Mouse (Mus musculus) olfactory bulb, adult 2 months (tissue): ENCODE measurements around the gene Slc5a2. TPM values are rescaled to one million over a fixed set of nuclear protein-coding genes. Genes with fewer than 3 reads are reported as not detected.

ENCODE experiments used
- H3K27ac ChIP-seq: fragments of 200-500 bp; 2 replicates; pipeline ENCODE4 v1.5.1; 2012; ENCODE audit warnings: low read depth, low read length; ENCODE audit not compliant: insufficient read depth
- H3K4me1 ChIP-seq: fragments of 200-500 bp; 2 replicates; pipeline ENCODE4 v1.6.1; 2012; ENCODE audit warnings: low read length; ENCODE audit not compliant: control insufficient read depth, insufficient read depth
- H3K4me3 ChIP-seq: fragments of 200-500 bp; 2 replicates; pipeline ENCODE4 v1.5.1; 2012; ENCODE audit warnings: mild to moderate bottlenecking, low read depth, low read length, moderate library complexity; ENCODE audit not compliant: insufficient read depth
- CTCF ChIP-seq: fragments of 200-500 bp; IDR thresholded peaks from 2 replicates; pipeline ENCODE4 v1.5.1; 2012; ENCODE audit warnings: low read depth, mild to moderate bottlenecking, low read length, moderate library complexity; ENCODE audit not compliant: insufficient read depth
- POLR2A ChIP-seq: fragments of 200-500 bp; IDR thresholded peaks from 2 replicates; pipeline ENCODE4 v1.6.1; 2012; ENCODE audit warnings: mild to moderate bottlenecking, low read depth, low read length, moderate library complexity; ENCODE audit not compliant: insufficient read depth
- WGBS: fragments of 180-500 bp; shearing (Covaris S2); methylation state at CpG from one replicate; pipeline ENCODE4 v1.1.7; 2018; 5-methylcytosine and 5-hydroxymethylcytosine counted together
- polyA plus RNA-seq: library from polyadenylated mRNA; stranded (reverse); fragments of >200 nt; gene quantifications from 2 replicates; pipeline ENCODE4 v1.2.4, GENCODE M21; 2012; ENCODE audit warnings: low replicate concordance; ENCODE audit not compliant: missing spikeins, insufficient read depth, insufficient read length

The Slc5a2 gene
- polyA plus RNA-seq, 1 experiment, result not detected

DNA sequence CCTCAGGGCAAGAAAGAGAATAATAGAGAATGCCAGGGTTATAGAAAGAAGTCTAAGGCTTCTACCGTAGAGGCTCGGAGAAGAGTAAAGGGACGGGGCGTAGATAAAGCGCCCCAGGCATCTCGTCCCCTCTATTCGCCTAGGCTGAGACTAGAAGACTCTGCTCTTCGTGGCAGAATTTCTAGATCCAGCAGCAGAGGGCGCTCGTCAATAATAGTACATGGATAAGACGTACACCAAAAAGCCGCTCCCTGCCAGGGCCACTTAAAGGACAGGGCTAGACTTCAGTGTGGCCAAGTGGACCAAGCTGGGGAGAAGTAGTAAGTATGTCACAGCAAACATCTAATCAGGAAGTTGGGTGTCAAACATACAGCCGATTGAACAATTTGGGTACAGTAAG lies 18.0 kb upstream of the Slc5a2 start:
- 1% methylated on average over 13 of the region's 13 CpGs for WGBS
- 0 out of 2 replicates have a peak, but pooled peaks have one; percentile 27 for TF ChIP-seq CTCF
- no peak for TF ChIP-seq POLR2A

DNA sequence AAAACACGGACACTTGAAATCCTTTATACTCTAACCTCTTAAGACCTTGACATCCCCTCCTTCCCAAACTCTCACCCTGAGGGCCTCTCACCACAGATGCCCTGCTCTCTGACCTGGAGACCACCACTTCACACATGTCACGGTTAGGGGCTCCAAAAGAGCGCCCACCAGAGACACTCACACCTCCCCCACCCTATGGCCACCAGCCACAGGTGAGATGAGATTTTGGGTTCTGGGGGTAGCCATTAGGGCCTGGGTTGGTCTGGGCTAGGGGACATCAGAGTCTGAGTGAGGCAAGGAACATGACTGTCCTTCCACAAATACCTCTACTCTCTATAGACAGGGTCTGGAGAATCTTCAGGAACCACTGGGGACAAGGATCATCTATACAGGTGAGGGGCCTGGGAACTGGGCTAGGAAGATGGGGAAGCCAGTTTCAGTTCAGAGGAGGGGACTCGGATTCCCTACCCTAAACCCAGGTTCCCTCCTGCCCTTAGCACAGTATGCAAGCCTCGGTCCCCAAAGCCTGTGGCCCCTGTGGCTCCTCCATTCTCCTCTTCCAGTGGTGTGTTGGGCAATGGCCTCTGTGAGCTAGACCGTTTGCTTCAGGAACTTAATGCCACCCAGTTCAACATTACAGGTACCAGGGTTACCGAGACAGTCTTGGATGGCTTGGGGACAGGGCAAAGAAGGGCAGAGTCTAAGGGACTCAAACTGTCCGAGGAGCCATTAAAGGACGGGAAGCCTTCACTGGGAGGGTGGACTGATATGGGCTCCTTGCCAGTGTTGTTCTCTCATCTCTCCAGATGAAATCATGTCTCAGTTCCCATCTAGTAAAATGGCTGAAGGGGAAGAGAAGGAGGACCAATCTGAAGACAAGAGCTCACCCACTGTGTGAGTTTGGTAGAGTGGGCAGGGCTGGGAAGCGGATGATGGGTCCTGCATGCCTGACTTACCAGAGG lies 17.1 kb upstream of the Slc5a2 start:
- Histone ChIP-seq H3K4me1 (peaks cover 22% of the 10 kb centered on the region), H3K4me3 (no peak overlapping the region), H3K27ac (no peak overlapping the region)
- no peak for TF ChIP-seq POLR2A
- no peak for TF ChIP-seq CTCF
- 88% methylated on average over 10 of the region's 10 CpGs for WGBS

More for the DNA sequence above, 18.0 kb upstream of the Slc5a2 start:
- Histone ChIP-seq H3K27ac (peak overlapping the region; percentile 35; the same call in 1 of the 2 replicates), H3K4me1 (peaks cover 13% of the 10 kb centered on the region), H3K4me3 (peak overlapping the region; percentile 40)

DNA sequence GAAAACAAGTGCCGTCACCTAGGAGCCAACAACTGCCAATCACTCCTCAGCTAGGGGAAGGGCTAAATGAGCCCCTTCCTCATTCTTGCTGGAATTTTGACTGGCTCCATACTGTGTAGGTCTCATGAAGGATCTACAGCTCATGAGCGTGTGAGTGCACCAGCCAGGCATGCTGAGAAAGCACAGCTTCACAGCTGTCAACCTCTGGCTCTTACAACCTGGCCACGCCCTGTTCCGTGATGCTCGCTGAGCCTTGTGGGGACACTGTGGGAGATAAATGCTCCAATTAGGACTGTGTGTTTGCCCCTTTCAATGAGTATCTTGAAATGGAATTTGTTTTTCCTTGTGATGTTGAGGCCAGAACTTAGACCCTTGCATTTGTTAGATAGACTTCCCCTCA lies 15.5 kb upstream of the Slc5a2 start:
- TF ChIP-seq POLR2A (no peak), CTCF (no peak)
- H3K4me3 ChIP-seq, result no peak overlapping the region
- H3K27ac ChIP-seq, result no peak overlapping the region
- WGBS, result 92% methylated on average over 5 of the region's 5 CpGs
- peaks cover 22% of the 10 kb centered on the region for H3K4me1 ChIP-seq

DNA sequence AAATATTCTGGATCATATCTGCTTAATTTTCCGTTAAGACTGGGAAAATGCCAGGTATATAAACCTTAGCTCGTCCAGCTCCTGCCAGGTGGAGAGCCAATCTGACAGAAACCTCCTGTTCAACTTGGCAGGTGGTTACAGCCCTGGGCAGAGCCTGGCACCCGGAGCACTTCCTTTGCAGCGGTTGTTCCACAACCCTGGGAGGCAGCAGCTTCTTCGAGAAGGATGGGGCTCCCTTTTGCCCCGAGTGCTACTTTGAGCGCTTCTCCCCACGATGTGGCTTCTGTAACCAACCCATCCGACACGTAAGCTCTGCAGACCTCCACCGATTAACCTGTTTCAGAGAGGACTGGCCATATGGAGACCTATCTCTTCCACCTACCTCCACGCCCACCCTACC lies 13.5 kb upstream of the Slc5a2 start:
- Histone ChIP-seq H3K4me1 (peaks cover 17% of the 10 kb centered on the region), H3K27ac (no peak overlapping the region), H3K4me3 (no peak overlapping the region)
- TF ChIP-seq POLR2A (no peak), CTCF (no peak)
- WGBS, result 55% methylated on average over 12 of the region's 12 CpGs

DNA sequence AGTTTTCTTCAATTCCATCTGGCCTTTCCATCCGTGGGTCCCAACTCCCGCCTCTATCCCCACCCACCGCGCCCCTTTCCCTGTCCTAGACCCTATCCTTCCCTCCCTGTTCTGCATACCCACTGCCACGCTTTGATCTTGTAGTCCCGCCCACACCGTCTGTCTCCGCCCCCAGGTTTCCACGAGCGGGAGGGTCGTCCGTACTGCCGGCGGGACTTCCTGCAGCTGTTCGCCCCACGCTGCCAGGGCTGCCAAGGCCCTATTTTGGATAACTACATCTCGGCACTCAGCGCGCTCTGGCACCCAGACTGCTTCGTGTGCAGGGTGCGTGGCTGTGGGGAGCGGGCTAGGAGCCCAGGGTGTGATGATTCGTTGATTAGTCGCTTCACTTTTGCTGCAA lies 12.8 kb upstream of the Slc5a2 start:
- H3K4me3 ChIP-seq, result peak overlapping the region; percentile 31
- WGBS, result 6% methylated on average over 24 of the region's 24 CpGs
- no peak overlapping the region for H3K27ac ChIP-seq
- peaks cover 15% of the 10 kb centered on the region for H3K4me1 ChIP-seq
- TF ChIP-seq POLR2A (no peak), CTCF (no peak)

DNA sequence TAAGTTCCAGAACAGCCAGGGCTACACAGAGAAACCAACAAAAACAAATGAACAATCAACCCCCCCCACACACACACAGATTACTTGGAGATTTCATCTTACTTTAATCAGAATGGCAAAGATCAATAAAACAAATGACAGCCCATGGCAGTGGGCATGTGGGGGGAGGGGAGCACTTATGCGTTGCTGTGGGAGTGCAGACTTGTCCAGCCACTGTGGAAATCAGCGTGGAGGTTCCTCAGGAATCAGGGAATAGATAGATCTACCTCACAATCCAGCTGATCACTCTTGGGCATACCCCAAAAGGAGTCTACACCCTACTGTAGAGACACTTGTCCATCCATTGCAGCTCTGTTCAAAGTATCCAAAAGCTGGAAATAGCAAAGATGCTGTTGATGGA lies 10.5 kb upstream of the Slc5a2 start:
- TF ChIP-seq POLR2A (no peak), CTCF (no peak)
- 76% methylated on average over 2 of the region's 2 CpGs for WGBS
- Histone ChIP-seq H3K27ac (no peak overlapping the region), H3K4me1 (peaks cover 15% of the 10 kb centered on the region), H3K4me3 (no peak overlapping the region)

DNA sequence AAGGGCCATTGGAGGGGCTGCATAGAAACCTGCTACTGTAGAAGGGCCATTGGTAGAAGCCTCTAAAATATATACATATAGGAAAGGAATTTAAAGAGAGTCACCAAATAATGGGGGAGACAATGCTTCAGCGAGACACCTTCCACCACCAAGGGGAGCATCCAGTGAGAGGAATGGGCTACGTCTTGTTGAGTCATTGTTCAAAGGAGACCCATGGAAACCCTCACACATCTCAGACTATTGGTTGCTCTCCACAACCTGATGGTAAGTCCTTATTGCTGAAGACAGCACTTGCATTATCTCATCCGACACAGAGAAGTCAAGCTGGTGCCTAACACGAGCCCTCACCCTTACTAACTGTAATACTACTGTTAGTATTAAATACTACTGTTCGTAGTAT lies 9.7 kb upstream of the Slc5a2 start:
- no peak for TF ChIP-seq POLR2A
- TF ChIP-seq CTCF, result no peak
- Histone ChIP-seq H3K4me3 (no peak overlapping the region), H3K4me1 (peaks cover 15% of the 10 kb centered on the region), H3K27ac (no peak overlapping the region)
- 97% methylated on average over 5 of the region's 5 CpGs for WGBS

DNA sequence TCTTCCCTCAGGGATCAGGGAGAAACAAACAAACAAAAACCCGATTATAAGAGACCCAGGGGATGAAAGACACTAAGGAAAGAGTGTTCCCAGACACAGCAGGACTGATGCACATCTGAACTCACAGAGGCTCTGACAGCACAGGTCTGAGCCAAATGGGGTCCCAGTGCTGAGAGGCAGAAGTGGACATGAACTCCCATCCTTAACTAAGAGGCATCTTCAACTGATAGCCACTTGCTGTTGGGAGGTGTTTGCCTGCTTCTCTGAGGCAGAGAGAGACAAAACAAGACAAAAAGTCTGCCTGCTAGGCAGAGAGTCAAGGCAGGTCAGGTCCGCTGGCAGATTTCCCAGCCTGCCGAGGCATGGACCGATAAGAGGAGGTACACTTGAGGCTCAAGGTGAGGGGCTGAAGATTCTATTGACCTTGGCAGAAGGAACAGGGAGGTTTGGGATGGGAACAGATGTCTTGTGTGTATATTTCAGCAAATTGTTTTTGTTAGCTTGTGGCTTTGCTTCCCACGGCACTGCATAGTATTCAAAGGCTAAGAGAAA lies 8.6 kb upstream of the Slc5a2 start:
- Histone ChIP-seq H3K4me1 (peaks cover 15% of the 10 kb centered on the region), H3K27ac (no peak overlapping the region), H3K4me3 (no peak overlapping the region)
- no peak for TF ChIP-seq CTCF
- no peak for TF ChIP-seq POLR2A
- 47% methylated on average over 5 of the region's 5 CpGs for WGBS

DNA sequence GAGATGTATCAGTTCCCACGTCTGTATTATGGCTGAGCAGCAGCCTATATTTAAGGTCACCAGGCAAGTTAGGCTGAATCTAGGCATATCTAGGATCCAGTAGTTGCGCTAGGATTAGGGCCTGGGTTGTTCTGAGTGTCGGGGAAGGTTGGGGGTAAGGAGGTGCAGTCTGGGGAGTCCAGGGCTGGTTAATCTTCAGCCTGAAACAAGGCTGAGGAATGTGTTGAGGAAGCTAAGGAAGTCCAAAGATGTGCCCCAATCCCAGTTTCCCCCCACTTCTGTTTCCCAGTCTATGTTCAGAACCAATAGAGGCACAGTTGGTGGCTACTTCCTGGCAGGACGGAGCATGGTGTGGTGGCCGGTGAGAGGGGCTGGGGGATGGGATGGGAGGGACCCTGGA lies 599 bp downstream of the Slc5a2 start:
- TF ChIP-seq CTCF (no peak), POLR2A (no peak)

More for the DNA sequence above, 599 bp downstream of the Slc5a2 start:
- WGBS, result 85% methylated on average over 5 of the region's 5 CpGs
- H3K4me3 ChIP-seq, result no peak overlapping the region
- H3K4me1 ChIP-seq, result no peaks in the 10 kb centered on the region
- no peak overlapping the region for H3K27ac ChIP-seq
